Mouse (Mus musculus) lung, embryonic 15.5 days (tissue): Measurements from ENCODE around the gene Ptgs1. TPM values are rescaled to one million over a fixed set of nuclear protein-coding genes. Genes with fewer than 3 reads are reported as not detected.

Experiments used
- polyA plus RNA-seq: library from polyadenylated mRNA; unstranded; fragments of >200 nt; fragmentation: Nextera tagmentation; extraction: Ambion mirVana; gene quantifications from 2 replicates; pipeline ENCODE4 v1.2.1, GENCODE M21; 2015

Gene Ptgs1
- polyA plus RNA-seq, 1 experiment from 2014 or later, result 54.9 TPM

Other genes with a start within 250 kb of the Ptgs1 start
- 256 and 268 TPM in 2 replicates for gene Ndufa8, start 181.0 kb upstream of the Ptgs1 start, polyA plus RNA-seq
- gene Morn5, start 181.0 kb upstream of the Ptgs1 start, polyA plus RNA-seq, result 3.1 and 3.6 TPM in 2 replicates
- gene Lhx6, start 125.0 kb upstream of the Ptgs1 start, polyA plus RNA-seq, result 6.4 and 8.1 TPM in 2 replicates
- 31.1 and 32.4 TPM in 2 replicates for gene Mrrf, start 94.0 kb upstream of the Ptgs1 start, polyA plus RNA-seq
- gene Rbm18, start 93.7 kb upstream of the Ptgs1 start, polyA plus RNA-seq, result 70.5 and 73.5 TPM in 2 replicates
- not detected in 2 replicates for gene Olfr338, start 143.1 kb downstream of the Ptgs1 start, polyA plus RNA-seq
- not detected in 2 replicates for gene Olfr339, start 188.5 kb downstream of the Ptgs1 start, polyA plus RNA-seq
- not detected in 2 replicates for gene Olfr340, start 222.2 kb downstream of the Ptgs1 start, polyA plus RNA-seq